Mouse (Mus musculus): ENCODE measurements around the gene Ncdn.

DNA sequence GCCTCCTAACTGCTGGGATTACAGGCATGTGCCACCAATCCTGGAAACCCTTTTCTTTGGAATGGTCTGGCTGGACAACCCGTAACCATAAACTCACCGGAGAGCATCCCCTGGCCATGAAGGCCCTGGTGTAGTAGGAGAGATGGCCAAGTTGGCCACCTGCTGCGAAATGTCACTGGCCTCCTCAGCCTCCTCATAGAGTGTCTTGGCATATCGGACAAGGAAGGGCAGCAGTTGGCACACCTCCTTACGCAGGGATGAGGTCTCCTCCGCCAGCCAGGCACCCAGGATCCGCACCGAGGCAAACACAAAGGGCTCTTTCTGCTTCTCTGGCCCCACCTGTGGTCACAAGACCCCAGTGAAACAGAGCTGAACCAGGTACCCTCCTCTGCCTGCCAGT lies 4.9 kb downstream of the Ncdn start:
- no peak for TF ChIP-seq CTCF (IDR thresholded peaks at IDR 0.05; ENCODE audit: insufficient read depth, low read depth, low read length)
- no peak for TF ChIP-seq POLR2A (IDR thresholded peaks at IDR 0.05; ENCODE audit: insufficient read depth, low read depth, low read length)
